Mouse (Mus musculus) testis, adult 2 months (tissue): Measurements from ENCODE around the gene Btbd19.

Experiments used
- CTCF ChIP-seq: fragments of 200-500 bp; IDR thresholded peaks from 2 replicates; pipeline ENCODE4 v1.5.1; 2012; ENCODE audit warnings: low read depth, mild to moderate bottlenecking, inconsistent platforms, low read length, moderate library complexity; ENCODE audit not compliant: control insufficient read depth, insufficient read depth, insufficient replicate concordance
- POLR2A ChIP-seq: fragments of 200-500 bp; IDR thresholded peaks from 2 replicates; pipeline ENCODE4 v1.6.1; 2012; ENCODE audit warnings: low read depth, mild to moderate bottlenecking, inconsistent platforms, low read length, moderate library complexity; ENCODE audit not compliant: control insufficient read depth

DNA sequence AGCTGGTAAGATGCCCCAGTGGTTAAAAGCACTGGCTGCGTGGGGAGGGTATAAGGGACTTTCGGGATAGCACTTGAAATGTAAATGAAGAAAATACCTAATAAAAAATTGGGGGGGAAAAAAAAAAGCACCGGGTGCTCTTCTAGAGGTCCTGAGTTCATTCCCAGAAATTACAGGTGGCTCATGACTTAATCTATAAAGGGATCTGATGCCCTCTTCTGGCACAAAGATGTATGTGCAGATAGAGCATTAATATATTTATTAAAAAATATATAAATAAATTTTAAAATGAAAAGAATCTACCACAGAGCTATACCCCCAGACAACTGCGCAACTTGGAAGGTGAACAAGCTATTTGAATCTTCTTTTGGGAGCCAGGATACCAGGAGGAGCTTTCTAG, 15.1 kb upstream of the Btbd19 start:
- TF ChIP-seq CTCF (no peak), POLR2A (no peak)
